Mouse (Mus musculus): ENCODE measurements around the gene Oas3.
A peak's percentile ranks its signal among the peaks of the same experiment; 100 is the strongest.
"Not testable (repeated sequence)": the region's sequence is repeated elsewhere in the genome, so short reads cannot be mapped to it uniquely, and the experiment has no call there.

Gene Oas3

GRCm38 (mm10) chr5:120777478-120777877 is at the start of gene Oas3:
Gene Oas3 (minus strand): TSS chr5:120777661.
- DNase-seq = no peak

GRCm38 (mm10) chr5:120818999-120819398 is 41.5 kb upstream of the Oas3 start:
- no peak for DNase-seq

GRCm38 (mm10) chr5:120815949-120816348 is 38.5 kb upstream of the Oas3 start:
- DNase-seq = peak in 1 of 2 experiments; percentile 28

DNA sequence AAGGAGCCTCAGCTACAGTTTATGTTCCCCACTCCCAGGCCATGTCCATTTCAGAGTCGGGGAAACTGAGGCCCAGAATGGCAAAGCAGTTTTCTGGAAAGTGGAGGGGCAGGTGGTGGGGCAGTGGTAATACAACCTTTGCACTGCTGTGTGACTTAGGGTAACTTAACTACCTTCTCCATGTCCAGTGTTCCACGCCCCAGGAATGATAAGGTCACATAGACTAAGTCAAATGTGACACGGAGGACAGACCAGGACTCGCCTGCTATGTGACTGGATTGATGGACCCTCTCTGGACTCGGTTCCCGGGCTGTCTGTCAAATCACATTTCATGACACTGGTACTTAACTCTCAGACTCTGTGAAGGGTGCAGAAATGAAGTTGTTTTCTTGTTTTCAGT is 35.6 kb upstream of the Oas3 start:
- no peak for DNase-seq

DNA sequence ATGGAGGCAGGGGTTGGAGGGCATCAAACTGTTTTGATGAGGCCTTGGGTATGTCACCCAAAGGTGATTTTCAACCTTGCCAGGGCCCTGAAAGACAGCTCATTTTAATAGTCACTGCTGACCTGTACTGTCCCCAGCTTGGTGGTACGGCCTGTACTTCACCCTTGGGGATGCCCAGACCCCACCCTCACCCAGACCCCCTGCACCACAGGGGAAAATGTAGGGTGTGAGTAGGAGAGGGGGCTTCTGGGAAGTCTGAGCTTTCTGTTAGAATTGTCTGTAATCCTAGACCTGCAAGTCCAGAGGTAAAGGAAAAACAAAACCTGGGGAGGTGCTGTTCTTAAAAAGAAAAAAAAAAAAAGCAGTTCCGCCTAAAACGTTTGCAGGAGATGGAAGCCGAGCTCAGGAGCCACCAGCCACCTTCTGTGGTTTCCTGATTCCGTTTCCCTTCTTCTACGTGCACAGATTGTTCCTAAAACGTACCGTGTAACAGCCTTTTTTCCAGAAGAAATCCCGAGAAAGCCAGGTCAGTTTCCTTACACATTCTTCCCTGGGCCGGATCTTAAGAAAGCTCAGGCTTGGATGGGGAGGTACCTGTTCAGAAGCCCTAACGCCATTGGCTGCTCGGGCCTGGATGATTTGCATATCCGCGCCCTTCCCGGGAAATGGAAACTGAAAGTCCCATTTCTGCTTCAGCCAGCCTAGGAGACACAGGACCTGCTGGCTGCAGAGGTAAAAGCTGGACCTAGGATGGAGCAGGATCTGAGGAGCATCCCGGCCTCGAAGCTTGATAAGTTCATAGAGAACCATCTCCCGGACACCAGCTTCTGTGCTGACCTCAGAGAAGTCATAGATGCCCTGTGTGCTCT is 34.7 kb upstream of the Oas3 start, which contains the start of gene Oas1c:
Gene Oas1c, minus strand, starts transcription at position 564 of the 869 bp plus-strand sequence.
- peak; percentile 88 for DNase-seq

DNA sequence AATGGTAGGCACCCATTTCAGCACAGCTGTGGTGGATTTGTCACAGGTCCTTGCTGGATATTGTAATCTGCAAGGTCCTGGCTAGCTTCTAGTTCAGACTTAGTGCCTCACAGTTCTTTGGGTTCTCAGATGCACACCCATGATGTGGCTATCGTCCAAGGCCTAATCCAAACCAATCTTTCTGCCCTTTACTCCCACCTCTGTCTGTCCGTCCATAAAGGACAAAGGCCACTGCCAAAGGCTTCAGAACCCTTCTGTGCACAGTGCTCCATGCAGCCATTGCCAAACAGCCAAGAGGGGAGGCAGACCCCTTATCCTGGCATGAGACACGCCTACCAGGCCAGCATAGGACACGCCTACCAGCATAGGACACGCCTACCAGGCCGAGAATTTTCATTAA is 31.7 kb upstream of the Oas3 start:
- DNase-seq = no peak

DNA sequence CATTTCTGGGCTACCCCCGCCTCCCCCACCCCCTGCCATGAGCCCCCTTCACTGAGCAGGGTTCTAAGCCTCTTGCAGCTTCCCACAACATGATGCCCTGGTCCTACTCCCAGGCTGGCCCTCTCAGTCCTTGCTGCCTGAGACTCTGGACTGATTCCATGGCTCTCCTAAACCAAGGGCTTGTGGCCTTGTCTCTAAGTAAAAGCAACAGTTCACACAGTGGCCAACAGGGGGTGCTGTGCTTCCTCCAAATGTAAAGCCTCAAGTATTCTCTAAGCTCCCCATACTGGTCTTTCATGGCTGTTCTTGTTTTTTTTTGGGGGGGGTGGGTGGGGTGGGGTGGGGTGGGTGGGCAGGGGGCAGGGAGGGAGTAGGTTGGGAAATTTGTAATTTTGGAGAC is 29.0 kb upstream of the Oas3 start:
- peak in 1 of 2 experiments; percentile 49 for DNase-seq

GRCm38 (mm10) chr5:120803596-120803995 is 26.1 kb upstream of the Oas3 start:
- DNase-seq = no peak

DNA sequence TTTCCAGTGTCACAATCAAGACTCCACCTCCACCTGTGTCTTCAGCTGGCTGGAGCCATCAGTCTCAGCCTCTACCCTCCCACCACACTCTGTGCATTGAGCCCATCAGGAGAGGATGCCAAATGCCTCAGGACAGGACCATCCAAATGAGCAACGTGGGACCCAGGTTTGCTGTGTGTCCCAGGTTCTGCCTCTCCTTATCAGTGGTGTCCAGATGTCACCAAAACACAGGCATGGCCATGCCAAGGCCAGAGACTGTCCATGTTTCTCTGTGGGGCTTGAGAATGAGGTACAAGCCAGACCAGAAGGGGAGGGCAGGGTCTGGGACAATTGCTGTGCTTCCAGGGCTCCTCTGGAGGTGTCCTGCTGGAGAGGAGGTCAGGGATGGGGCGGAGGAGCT is 21.5 kb upstream of the Oas3 start:
- not testable (repeated sequence) for DNase-seq

GRCm38 (mm10) chr5:120798147-120798546 is 20.7 kb upstream of the Oas3 start:
- not testable (repeated sequence) for DNase-seq

- peak in 1 of 2 experiments; percentile 64 for DNase-seq
Observed at GRCm38 (mm10) chr5:120795480-120796034, 18.1 kb upstream of the Oas3 start, which contains the start of gene Oas1e. Gene Oas1e (minus strand): TSS chr5:120795530.

DNA sequence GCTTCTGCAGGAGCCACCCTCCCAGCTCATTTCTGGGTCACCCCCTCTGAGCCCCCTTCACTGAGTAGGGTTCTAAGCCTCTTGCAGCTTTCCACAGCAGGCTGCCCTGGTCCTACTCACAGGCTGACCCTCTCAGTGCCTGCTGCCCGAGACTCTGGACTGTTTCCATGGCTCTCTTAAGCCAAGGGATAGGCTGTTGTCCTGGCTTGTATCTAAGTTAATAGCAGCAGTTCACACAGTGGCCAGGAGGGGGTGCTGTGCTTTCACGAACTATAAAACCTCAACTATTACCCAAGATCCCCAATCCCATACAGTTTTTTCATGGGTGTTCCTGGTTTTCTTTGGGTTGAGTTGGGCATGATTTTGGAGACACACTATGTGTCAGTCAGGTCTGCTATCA is 15.6 kb upstream of the Oas3 start:
- peak in 1 of 2 experiments; percentile 49 for DNase-seq

- no peak for DNase-seq
Observed at GRCm38 (mm10) chr5:120787042-120787441, 9.6 kb upstream of the Oas3 start.

GRCm38 (mm10) chr5:120782446-120782845 is 5.0 kb upstream of the Oas3 start:
- DNase-seq = no peak

- no peak for DNase-seq
Observed at GRCm38 (mm10) chr5:120781646-120782045, 4.2 kb upstream of the Oas3 start.

GRCm38 (mm10) chr5:120779922-120780321 is 2.5 kb upstream of the Oas3 start:
- DNase-seq = no peak

DNA sequence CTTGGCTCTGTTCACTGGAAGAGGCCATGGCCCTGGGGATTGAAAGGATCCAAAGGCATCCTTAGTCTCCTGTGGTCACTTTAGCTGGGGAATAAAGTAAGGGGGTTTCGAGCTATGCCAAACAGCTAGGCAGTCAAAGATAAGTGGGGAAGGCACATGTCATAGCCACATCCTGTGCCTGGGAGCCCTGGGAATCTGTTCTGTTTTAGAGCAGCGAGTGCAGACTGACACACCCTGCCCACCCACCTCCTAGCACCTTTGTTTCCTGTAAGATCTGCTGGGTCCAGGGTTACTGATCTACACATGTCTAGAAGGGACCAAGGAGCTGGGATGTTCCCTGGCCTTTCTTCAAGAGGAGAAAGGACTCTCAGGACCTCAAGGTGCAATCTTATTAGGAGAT is 1.5 kb upstream of the Oas3 start:
- no peak for DNase-seq

GRCm38 (mm10) chr5:120776801-120777200 is 660 bp downstream of the Oas3 start:
- no peak for DNase-seq

- DNase-seq = no peak
Observed at GRCm38 (mm10) chr5:120775287-120775985, 2.0 kb downstream of the Oas3 start.

GRCm38 (mm10) chr5:120769396-120769795 is 8.1 kb downstream of the Oas3 start:
- DNase-seq = no peak

DNA sequence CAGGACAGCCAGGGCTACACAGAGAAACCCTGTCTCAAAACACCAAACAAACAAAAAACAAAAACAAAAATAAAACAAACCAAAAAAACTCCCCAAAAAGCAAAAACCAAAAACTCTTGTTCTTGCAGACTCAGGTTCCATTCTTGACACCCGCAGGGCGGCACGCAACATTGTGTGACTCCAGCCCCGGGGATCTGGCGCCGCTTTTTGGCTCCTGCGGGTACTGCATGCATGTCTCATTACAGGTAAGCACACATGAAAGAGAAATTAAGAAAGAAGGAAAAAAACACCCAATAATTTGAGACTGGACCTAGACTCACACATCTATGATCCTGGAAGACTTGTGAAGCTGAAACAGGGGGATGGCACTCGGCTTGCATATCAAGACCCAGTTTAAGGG is 12.5 kb downstream of the Oas3 start:
- DNase-seq = no peak

GRCm38 (mm10) chr5:120761901-120762300 is 15.6 kb downstream of the Oas3 start:
- DNase-seq = no peak

- DNase-seq = no peak
Observed at GRCm38 (mm10) chr5:120754215-120754614, 23.2 kb downstream of the Oas3 start.

DNA sequence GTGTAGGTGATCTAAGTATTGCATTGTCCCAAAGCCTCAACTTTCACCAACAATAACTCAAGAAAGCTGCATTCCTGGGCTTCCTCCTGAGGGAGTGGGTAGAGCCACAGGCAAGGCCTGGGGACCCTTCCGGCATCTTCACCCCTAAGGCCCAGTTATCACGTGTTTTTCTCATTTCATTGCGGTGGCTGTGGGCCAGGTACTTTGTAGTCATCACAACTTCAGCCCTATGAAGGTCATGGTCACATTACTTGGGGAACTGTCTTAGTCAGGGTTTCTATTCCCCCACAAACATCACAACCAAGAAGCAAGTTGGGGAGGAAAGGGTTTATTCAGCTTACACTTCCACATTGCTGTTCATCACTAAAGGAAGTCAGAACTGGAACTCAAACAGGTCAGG is 24.7 kb downstream of the Oas3 start:
- no peak for DNase-seq

Measured in lung, postnatal 4 days (tissue).